Mouse (Mus musculus) monocyte, adult 2 months (primary cell): Measurements from ENCODE around the gene Ppm1h.

Source experiments
- DNase-seq, 2 experiments: peaks; one replicate each; pipeline ENCODE4 v3.0.0; 2022; ENCODE audit warnings: low spot score in 2 of 2, low read depth in 1 of 2

The Ppm1h gene

GRCm38 (mm10) chr10:122742136-122742535 lies 63.6 kb downstream of the Ppm1h start:
- no peak for DNase-seq

- no peak for DNase-seq
Observed at GRCm38 (mm10) chr10:122743361-122743760, 64.8 kb downstream of the Ppm1h start.

- no peak for DNase-seq
Observed at GRCm38 (mm10) chr10:122744970-122745369, 66.4 kb downstream of the Ppm1h start.

GRCm38 (mm10) chr10:122746211-122746610 lies 67.6 kb downstream of the Ppm1h start:
- DNase-seq, result no peak

GRCm38 (mm10) chr10:122747151-122747925 lies 68.8 kb downstream of the Ppm1h start:
- DNase-seq, result no peak

- no peak for DNase-seq
Observed at GRCm38 (mm10) chr10:122748361-122748951, 69.9 kb downstream of the Ppm1h start.

GRCm38 (mm10) chr10:122749071-122749470 lies 70.5 kb downstream of the Ppm1h start:
- no peak for DNase-seq

- DNase-seq, result no peak
Observed at GRCm38 (mm10) chr10:122749876-122750275, 71.3 kb downstream of the Ppm1h start.

GRCm38 (mm10) chr10:122752950-122753923 lies 74.7 kb downstream of the Ppm1h start:
- DNase-seq, result no peak

- DNase-seq, result no peak
Observed at GRCm38 (mm10) chr10:122753924-122754307, 75.4 kb downstream of the Ppm1h start.

- DNase-seq, result no peak
Observed at GRCm38 (mm10) chr10:122754967-122755366, 76.4 kb downstream of the Ppm1h start.

- DNase-seq, result no peak
Observed at GRCm38 (mm10) chr10:122756879-122757530, 78.4 kb downstream of the Ppm1h start.

GRCm38 (mm10) chr10:122757727-122758126 lies 79.2 kb downstream of the Ppm1h start:
- DNase-seq, result no peak

GRCm38 (mm10) chr10:122758346-122758745 lies 79.8 kb downstream of the Ppm1h start:
- no peak for DNase-seq

- no peak for DNase-seq
Observed at GRCm38 (mm10) chr10:122759729-122760128, 81.2 kb downstream of the Ppm1h start.

- DNase-seq, result no peak
Observed at GRCm38 (mm10) chr10:122760469-122761307, 82.1 kb downstream of the Ppm1h start.

- DNase-seq, result no peak
Observed at GRCm38 (mm10) chr10:122762772-122763511, 84.4 kb downstream of the Ppm1h start.

- no peak for DNase-seq
Observed at GRCm38 (mm10) chr10:122763596-122763995, 85.0 kb downstream of the Ppm1h start.

GRCm38 (mm10) chr10:122764653-122765052 lies 86.1 kb downstream of the Ppm1h start:
- no peak for DNase-seq
